Mouse (Mus musculus): Measurements from ENCODE around the gene Tln2.

- TF ChIP-seq EP300 (IDR thresholded peaks at IDR 0.05; ENCODE audit: low read depth) = no peak
- TF ChIP-seq CTCF (IDR thresholded peaks at IDR 0.05; ENCODE audit: low read depth) = no peak
These were observed 350.1 kb downstream of the Tln2 start for GRCm38 (mm10) chr9:67209451-67209850.

Measured in liver, embryonic 14.5 days (tissue).